Mouse (Mus musculus) layer of hippocampus, adult 18-20 months (tissue): ENCODE measurements around the gene Pkib. TPM values are rescaled to one million over a fixed set of nuclear protein-coding genes. Genes with fewer than 3 reads are reported as not detected.

Source experiments
- DNase-seq, 2 experiments: peaks; one replicate each; pipeline ENCODE4 v3.0.0; 2022; ENCODE audit warnings: low spot score in 2 of 2
- long read RNA-seq: library from polyadenylated mRNA; stranded (forward); transcript quantifications from one replicate; pipeline ENCODE4 v2.0.0, GENCODE M21; 2021
- total RNA-seq, 2 experiments: library from RNA; stranded (reverse); gene quantifications; 2 replicates each; pipeline ENCODE4 v1.2.3; 2021

The Pkib gene
- total RNA-seq = 10 to 100 TPM; 13.0 to 14.0 TPM
- long read RNA-seq, full-length matches to known transcripts = 13 of 14 reads
- long read RNA-seq, partial matches to known transcripts = 1 of 14 reads
- long read RNA-seq, other reads (novel, unspliced or antisense) = 0 of 14 reads

GRCm38 (mm10) chr10:57631896-57632867, at the start of gene Pkib:
Pkib (plus strand) TSS chr10:57631981.
- peak; percentile 40 to 67 for DNase-seq

DNA sequence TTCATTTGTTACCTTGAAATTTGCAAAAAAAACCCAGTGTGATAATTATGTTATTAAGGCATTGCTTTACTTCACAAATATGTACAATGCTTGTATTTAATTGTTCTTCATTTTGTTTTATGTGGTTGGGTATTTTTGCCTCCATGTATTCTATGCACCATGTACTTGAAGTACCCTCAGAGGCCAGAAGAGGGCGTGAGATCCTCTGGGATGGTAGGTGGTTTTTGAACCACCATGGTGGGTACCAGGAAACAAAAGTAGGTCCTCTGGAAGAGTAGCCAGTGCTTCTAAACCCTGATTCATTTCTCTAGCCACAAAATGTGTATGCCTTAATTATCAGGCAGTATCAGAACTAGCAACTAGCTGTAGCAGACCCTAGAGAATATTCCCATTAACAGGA, 47.9 kb upstream of the Pkib start:
- DNase-seq = no peak

DNA sequence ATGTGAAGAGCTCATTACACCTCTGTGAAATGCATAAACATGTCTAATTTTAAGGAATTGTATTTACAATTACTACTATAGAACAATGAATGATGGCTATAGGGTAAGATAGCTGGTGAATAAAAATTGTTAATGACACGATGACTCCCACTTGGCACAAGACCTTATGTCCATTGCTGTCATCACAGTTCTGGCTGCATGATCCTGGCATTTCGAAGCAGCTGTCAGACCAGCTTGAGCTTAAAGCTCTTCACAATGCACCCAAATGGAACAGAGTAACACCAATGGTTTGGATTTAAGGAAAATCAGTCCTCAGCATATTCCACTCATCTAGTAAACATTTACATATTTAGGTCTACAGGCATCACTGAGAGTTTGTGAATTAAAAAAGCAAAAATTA, 37.5 kb upstream of the Pkib start:
- DNase-seq = no peak

DNA sequence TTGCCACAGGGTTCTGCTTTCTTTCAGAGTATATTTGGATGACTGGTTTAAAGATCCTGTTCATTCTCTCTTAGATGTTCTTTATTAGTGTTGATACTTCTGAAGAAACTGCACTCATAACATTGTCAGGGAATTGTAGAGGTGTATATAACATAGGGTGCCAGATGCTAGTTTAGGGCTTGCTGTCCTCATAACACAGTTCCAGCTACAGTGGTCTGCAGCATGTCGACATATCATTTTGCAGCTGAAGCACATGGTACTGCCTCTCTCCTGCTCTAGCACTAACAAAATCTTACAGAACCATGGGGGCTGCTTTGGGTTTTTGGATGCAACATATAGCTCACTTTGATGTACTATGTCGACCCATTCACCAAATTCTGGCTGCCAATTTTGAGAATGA, 34.6 kb upstream of the Pkib start:
- DNase-seq = no peak

- no peak for DNase-seq
These were observed 28.8 kb upstream of the Pkib start for GRCm38 (mm10) chr10:57602951-57603350.

DNA sequence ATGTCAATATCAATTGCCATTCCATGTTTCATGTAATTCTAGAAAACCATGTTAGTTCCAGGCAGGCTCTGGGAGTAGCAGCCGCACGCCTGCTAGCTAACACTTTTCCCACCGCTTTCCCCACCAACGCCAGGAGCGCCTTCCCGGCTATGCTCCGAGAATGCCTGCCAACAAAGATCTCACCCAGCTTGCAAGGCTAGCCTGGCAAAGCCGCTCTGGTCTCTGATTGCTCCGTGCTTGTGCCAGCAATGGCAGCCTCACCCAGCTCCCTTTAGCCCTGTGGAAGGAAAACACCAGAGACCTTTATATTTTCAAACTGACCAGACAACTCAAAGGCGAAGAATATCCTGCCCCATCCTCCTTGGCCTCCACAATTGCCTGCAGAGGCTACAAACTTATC, 8.5 kb upstream of the Pkib start:
- peak in 1 of 2 experiments; percentile 28 for DNase-seq

- no peak for DNase-seq
These were observed 4.0 kb upstream of the Pkib start for GRCm38 (mm10) chr10:57627773-57628172.

DNA sequence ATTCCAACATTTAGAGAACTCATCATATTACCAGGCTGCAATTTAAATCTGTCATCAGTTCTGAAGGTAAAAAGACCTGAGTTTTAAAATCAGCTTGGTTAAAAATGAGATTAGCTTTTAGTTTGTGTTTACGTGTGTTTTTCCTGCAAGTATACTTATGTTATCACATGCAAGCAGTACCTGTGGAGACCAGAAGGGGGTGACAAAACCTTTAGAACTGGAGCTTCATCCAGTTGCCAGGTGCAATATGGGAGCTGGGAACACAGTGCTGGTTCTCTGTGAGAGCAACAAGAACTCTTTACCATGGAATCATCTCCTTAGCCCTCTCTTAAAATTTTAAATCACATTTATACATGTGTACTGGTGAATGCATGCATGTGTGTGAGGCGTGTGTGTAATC, 1.2 kb upstream of the Pkib start:
- DNase-seq = no peak

DNA sequence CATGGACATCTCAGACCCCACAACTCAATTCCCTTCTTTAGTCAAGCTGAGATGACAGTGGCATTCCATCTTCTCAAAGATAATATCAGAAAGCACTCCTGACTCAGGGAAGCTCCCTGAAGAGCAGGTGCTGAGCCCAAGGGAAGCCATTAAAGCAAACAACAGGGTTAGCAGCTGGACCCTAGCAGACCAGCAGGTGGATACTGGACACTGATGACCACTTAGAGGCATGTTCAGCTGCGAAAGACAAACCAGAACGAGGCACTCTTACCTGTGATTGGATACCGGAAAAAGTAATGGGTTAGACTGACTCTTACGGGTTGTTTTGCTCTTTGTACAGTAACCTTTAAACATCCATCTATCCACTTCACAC, 1.1 kb downstream of the Pkib start:
- DNase-seq = no peak

DNA sequence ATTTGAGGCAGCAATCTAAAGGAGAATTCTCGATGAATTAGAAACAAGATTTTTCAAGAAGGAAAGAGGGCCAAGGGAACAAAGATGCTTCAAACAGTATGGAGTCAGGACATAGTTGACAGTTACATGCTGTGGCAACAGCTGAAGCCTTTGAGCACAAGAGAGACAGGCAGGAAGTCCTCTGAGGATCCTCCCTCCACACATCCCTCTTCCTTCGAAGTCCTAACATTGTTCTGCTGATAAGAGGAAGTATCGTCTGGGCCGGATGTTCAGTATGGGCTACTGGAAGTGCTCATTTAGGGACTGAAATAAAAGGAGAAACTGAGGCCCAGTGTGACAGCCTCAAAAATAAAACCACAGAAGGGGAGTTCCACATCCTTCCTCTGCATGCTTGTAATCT, 5.2 kb downstream of the Pkib start:
- DNase-seq = no peak

GRCm38 (mm10) chr10:57638250-57638649, 6.5 kb downstream of the Pkib start:
- no peak for DNase-seq

DNA sequence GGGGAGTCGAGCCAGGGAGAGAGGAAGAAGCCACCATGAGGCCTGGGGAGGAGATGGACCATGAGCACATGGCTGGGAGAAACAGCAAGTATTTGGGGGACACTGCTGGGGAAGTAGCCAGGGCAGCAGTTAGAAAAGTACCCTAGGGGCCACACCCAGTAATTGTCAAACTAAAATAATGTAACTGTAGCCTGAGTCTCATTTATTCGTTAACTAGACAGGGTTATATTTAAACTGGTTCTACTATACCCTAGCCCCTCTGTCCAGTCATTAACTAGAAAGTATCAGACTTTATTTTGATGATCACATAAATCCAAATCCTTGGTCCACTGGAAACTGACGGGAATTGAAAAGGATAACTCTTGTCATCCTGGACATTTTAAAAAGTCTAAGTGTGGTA, 7.8 kb downstream of the Pkib start:
- no peak for DNase-seq

DNA sequence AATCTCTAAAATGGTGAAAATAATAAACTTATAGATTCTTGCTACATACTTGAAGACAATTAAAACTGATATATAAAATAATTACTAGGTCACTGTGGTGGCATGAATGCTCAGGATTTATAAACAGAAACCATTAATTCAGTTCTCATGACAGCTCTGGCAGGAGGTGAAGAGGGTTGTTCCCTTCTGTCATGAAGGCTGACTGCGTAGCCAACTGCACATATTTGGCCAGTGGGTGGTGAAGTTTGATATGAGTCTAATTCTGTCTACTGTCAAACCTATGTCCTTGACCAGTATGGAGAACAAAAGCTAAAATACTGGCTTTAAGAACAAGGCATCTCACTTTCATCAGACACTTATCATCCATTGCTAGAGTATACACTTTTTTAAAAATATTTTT, 21.5 kb downstream of the Pkib start:
- no peak for DNase-seq

DNA sequence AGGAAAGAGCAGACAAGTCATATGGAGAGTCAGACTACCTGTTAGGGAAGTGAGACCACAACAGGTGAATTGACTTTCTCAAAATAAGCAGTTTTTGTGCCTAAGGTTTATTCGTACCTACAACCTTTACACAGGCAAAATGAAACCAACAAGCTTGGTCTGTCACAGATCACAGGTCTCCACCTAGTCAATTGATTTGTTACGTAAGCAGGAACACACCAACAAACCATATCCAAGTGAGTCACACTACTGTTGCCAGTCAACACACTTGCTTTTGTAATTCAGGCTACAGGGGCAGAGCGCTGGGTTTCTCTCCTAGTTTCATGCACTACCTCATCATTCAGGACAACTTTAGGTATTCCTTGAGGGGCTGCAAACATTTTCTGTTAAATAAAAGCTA, 28.7 kb downstream of the Pkib start:
- no peak for DNase-seq

GRCm38 (mm10) chr10:57663758-57664157, 32.0 kb downstream of the Pkib start:
- DNase-seq = no peak

DNA sequence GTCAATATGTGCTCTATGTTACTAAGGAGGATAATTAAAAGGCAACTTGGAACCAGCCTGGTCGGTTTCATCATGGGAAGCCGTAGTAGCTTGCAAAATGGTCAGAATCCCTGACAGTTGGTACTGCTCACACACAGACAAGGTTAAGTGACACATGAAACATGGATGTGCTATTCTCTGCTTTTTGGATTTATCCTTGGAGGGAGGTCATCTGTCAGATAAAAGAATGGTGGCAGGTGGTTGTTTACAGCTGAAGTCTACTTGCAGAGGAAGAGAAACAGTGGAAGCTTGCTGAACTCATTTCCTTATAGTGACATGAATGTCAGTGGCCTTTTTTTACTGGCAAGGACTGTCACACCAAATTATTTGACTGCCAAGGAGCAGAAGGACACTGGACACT, 32.5 kb downstream of the Pkib start:
- no peak for DNase-seq

- DNase-seq = no peak
These were observed 44.0 kb downstream of the Pkib start for GRCm38 (mm10) chr10:57675740-57676139.

- no peak for DNase-seq
These were observed 56.2 kb downstream of the Pkib start for GRCm38 (mm10) chr10:57687999-57688398.

GRCm38 (mm10) chr10:57690161-57690560, 58.4 kb downstream of the Pkib start:
- no peak for DNase-seq

DNA sequence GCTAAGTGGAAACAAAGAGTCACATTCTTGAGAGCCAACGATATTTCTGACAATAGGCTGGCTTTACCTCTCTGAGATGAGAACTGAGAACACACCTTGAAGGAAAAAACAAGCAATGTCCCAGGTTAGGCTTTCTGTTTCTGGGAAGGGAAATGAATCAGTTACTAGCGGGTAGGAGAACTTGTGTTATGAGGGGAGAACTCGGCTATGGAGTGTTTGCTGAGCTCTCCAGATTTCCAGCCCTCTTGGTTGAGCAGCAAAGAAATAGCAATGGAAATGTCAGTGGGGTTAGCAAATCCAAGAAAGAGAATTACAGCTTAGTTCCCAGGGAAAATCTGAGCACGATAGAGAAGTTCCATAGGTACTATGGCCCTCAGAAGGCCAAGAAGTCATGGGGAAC, 70.5 kb downstream of the Pkib start:
- no peak for DNase-seq

DNA sequence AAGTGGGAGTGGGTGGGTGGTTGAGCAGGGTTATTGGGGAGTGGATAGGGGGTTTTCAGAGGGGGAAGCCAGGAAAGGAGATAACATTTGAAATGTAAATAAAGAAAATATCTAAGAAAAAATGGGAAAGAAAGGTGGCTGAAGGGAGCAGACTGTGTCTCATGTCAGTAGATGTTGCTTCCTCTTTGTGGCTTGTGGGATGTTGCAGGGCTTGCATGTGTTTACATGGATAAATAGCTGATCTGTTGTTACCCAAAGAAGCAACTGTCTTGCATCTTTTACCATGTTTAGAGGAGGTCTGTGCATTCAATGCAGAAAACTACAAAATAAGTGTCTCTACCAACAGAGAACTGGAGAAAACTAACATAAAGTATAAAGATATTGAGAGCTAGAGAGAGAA, 89.3 kb downstream of the Pkib start:
- no peak for DNase-seq

DNA sequence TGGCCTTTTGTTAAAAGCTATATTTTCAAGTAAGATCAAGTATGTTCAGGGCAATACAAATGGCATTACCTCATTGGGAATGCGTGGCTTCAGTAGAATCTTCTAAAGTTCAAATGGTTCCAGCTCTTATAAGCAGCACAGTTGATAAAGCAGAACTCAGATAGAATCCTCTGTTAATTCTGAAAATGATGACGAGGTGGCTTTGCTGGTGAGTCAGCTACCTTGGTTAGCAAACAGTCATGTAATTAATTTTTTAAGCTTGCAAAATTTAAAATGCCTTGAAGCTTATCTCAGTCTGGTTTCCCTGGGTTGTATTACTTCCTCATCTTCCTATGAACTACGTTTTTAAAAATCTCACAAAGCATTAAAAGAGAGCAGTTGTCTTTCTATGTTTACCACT, 90.6 kb downstream of the Pkib start:
- DNase-seq = no peak

DNA sequence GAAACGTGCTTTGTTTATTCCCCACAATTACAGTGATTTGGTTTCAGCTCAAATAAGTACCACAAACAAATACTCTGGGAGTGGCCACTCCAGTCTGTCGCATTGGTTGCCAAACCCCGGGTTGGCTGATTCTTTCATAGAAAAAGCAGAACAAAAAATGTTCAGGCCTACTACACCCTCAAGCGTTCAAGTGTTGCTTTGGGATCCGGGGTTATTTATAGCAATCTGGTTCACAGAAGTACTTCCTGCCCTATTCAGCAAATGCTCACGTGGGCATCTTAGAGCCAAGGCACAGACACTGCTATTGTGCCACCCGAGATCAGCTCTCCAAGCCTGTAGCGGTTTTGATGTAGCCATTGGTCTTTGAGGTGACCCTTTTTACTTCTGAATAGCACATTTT, 95.9 kb downstream of the Pkib start:
- peak in 1 of 2 experiments; percentile 19 for DNase-seq
